Mouse (Mus musculus): Measurements from ENCODE around the gene Agpat3.

DNA sequence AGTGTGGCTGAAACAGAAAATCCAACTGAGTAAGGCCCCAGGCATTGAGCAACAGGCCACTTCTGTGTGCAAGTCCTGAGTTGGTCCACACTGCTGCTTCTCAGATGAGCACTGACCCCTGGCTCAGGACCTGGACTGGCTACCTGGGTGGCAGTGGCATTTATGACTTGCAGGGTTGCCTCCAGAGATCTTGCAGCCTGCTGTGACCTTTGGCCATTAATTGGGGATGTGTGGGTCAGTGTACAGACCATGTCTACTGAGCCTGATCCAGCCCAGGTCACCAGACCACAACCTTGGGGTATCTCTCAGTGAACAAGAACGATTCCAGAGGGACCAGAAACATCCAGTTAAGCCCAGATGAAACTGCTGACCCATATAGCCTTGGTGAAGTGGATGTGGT lies 58.7 kb downstream of the Agpat3 start:
- TF ChIP-seq TAL1 (IDR thresholded peaks at IDR 0.05; ENCODE audit: low read length) (no peak), GATA1 (IDR thresholded peaks at IDR 0.05; ENCODE audit: low read length) (no peak)
